Mouse (Mus musculus) kidney, adult 11 months (tissue): ENCODE results near the gene Tfec.

Experiments
- DNase-seq: peaks from one replicate; pipeline ENCODE4 v3.0.0; 2022

Gene Tfec

DNA sequence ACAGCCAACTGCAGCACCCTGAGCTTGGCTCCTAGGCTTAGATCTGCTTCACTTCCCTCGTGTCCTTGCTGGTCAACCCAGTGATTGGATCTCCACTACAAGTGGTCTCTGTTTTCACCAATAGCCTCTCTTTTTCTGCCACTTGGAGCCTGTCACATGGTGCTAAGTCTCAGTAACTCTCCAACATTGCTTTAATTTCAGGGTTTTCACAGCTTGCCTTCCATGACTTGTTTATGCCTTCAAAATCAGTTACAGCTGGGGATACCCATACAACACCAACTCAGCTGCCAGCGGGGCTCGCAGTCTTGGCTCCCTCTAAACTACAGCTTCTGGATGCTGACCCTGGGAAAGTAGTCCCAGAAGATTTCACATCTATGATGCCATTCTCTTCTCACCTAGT, 113.1 kb downstream of the Tfec start:
- no peak for DNase-seq
